Mouse (Mus musculus): ENCODE data around the gene Acer1. TPM values are rescaled to one million over a fixed set of nuclear protein-coding genes. Genes with fewer than 3 reads are reported as not detected.

The Acer1 gene
- total and polyA plus RNA-seq, 3 experiments = not detected

DNA sequence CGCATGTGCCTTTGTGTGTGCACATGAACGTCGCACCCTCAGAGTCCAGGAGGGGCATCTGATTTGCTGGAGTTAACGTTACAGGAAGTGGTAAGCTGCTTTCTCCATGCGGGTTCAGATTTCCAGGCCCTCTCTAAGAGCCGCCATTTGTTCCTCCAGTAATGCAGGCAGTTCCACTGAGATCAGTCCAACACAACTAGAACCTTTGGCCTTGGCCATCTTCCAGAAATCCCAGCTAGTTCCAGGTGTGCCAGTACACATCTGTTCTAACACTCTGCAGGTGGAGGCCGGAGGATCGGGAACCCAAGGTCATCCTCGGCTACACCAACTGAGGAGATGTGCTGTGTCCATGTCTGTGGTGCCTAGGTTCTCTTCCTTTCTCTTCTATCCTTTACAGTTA lies 3.0 kb upstream of the Acer1 start:
- in situ Hi-C loops (cut with MboI; ENCODE audit: low pct_ligation_motif_present, low pct_unique_long_range_greater_than_20kb, low sequenced_read_pairs) (no loop called here), dilution Hi-C loops (cut with MboI; ENCODE audit: extremely low pct_ligation_motif_present, extremely low pct_unique_long_range_greater_than_20kb, low sequenced_read_pairs) (no loop called here)
- Histone ChIP-seq H3K9ac (ENCODE audit: insufficient read depth, low read depth) (no peak overlapping the region), H3K9me3 (replicated peaks; ENCODE audit: low read length) (no peaks in the 10 kb centered on the region), H3K4me1 (ENCODE audit: control insufficient read depth in 1 of 2, insufficient read depth in 2 of 2) (0 out of 4 replicates have a peak, but pooled peaks cover 0 to 3% of the 10 kb centered on the region in 2 experiments), H3K36me3 (replicated peaks in 1 of 2; ENCODE audit: control insufficient read depth in 1 of 2, insufficient read depth in 1 of 2, low read length in 1 of 2) (no peaks in the 10 kb centered on the region), H3K79me2 (replicated peaks; ENCODE audit: control insufficient read depth, extremely low read depth, insufficient read depth, poor library complexity, severe bottlenecking) (no peaks in the 10 kb centered on the region), H3K4me3 (replicated peaks in 1 of 3; ENCODE audit: low read depth in 2 of 3, low read length in 2 of 3, poor library complexity in 1 of 3) (no peak overlapping the region), H3K4me2 (ENCODE audit: insufficient read depth, low read depth, poor library complexity, severe bottlenecking) (no peak overlapping the region), H3K27ac (ENCODE audit: insufficient read depth, low read depth) (no peak overlapping the region), H3K27me3 (replicated peaks) (no peaks in the 10 kb centered on the region)
- TF ChIP-seq CTCF (conservative IDR thresholded peaks at IDR 0.05 in 1 of 2, IDR thresholded peaks at IDR 0.05 in 1 of 2; ENCODE audit: low read depth in 2 of 2, low read length in 2 of 2) (no peak), ZC3H11A (IDR thresholded peaks at IDR 0.05; ENCODE audit: low read depth, low read length) (no peak), ZMIZ1 (IDR thresholded peaks at IDR 0.05; ENCODE audit: low read depth, low read length) (no peak), MAX (IDR thresholded peaks at IDR 0.05; ENCODE audit: low read length) (no peak), UBTF (IDR thresholded peaks at IDR 0.05; ENCODE audit: low read depth, low read length) (no peak), IRF4 (IDR thresholded peaks at IDR 0.05; ENCODE audit: low read depth, low read length) (no peak), KAT2A (IDR thresholded peaks at IDR 0.05; ENCODE audit: insufficient replicate concordance, low read length) (no peak), MXI1 (IDR thresholded peaks at IDR 0.05; ENCODE audit: low read depth, low read length) (no peak), MAFK (IDR thresholded peaks at IDR 0.05; ENCODE audit: insufficient replicate concordance, low read length) (no peak), SIN3A (IDR thresholded peaks at IDR 0.05; ENCODE audit: low read length) (no peak), USF1 (IDR thresholded peaks at IDR 0.05; ENCODE audit: low read depth, low read length) (no peak), TCF12 (IDR thresholded peaks at IDR 0.05; ENCODE audit: low read depth, low read length) (no peak), SMC3 (IDR thresholded peaks at IDR 0.05; ENCODE audit: low read depth, low read length) (no peak), ELF1 (IDR thresholded peaks at IDR 0.05; ENCODE audit: low read depth, low read length) (no peak), JUND (conservative IDR thresholded peaks at IDR 0.05; ENCODE audit: low read depth, low read length) (no peak), ZNF384 (IDR thresholded peaks at IDR 0.05; ENCODE audit: low read depth, low read length) (no peak), ETS1 (conservative IDR thresholded peaks at IDR 0.05; ENCODE audit: low read depth, low read length) (no peak), E2F4 (IDR thresholded peaks at IDR 0.05; ENCODE audit: insufficient replicate concordance, low read depth, low read length) (no peak), CHD1 (IDR thresholded peaks at IDR 0.05; ENCODE audit: low read depth, low read length) (no peak), EP300 (IDR thresholded peaks at IDR 0.05; ENCODE audit: low read length) (no peak)
- DNase-seq (ENCODE audit: extremely low read depth) = no peak

DNA sequence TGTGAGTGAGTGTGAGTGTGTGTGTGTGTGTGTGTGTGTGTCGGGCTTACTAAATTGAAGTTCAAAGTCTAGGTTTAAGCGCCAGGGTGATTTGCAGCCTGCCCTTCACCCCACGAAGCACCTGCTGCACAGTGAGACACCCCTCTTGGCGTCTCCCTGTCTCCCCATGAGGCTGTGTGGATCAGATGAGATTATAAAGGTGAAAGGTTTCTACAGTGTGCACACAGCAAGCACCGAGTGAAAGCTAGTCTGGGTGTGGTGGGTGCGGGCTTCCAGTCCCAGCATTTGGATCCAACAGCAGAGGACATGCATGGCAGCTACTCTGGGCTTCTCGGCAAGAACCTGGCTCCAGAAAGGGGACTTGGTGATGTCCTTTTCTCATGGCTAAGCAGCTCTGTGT lies 877 bp downstream of the Acer1 start:
- no peak for DNase-seq (ENCODE audit: extremely low read depth)
- no peak for TF ChIP-seq POLR2A (IDR thresholded peaks at IDR 0.05; ENCODE audit: low read depth, low read length)
- no peak for TF ChIP-seq MAZ (IDR thresholded peaks at IDR 0.05; ENCODE audit: low read depth, low read length)
- no peak for TF ChIP-seq ZKSCAN1 (IDR thresholded peaks at IDR 0.05; ENCODE audit: borderline replicate concordance, low read depth, low read length)
- no peak for TF ChIP-seq HCFC1 (IDR thresholded peaks at IDR 0.05; ENCODE audit: low read depth, low read length)
- TF ChIP-seq MAFK (IDR thresholded peaks at IDR 0.05; ENCODE audit: insufficient replicate concordance, low read length) = no peak
- TF ChIP-seq RAD21 (IDR thresholded peaks at IDR 0.05; ENCODE audit: low read depth, low read length) = no peak
- no peak for TF ChIP-seq SMC3 (IDR thresholded peaks at IDR 0.05; ENCODE audit: low read depth, low read length)
- no peak for TF ChIP-seq SIN3A (IDR thresholded peaks at IDR 0.05; ENCODE audit: low read length)
- TF ChIP-seq MXI1 (IDR thresholded peaks at IDR 0.05; ENCODE audit: low read depth, low read length) = no peak
- TF ChIP-seq NELFE (IDR thresholded peaks at IDR 0.05; ENCODE audit: low read depth, low read length) = no peak
- TF ChIP-seq CHD2 (IDR thresholded peaks at IDR 0.05; ENCODE audit: low read length) = no peak
- no peak for TF ChIP-seq MEF2A (IDR thresholded peaks at IDR 0.05; ENCODE audit: borderline replicate concordance, low read depth, low read length)
- H3K4me3 ChIP-seq (replicated peaks in 1 of 3; ENCODE audit: low read depth in 2 of 3, low read length in 2 of 3, poor library complexity in 1 of 3) = no peak overlapping the region
- no peaks in the 10 kb centered on the region for H3K79me2 ChIP-seq (replicated peaks; ENCODE audit: control insufficient read depth, extremely low read depth, insufficient read depth, poor library complexity, severe bottlenecking)
- no peak overlapping the region for H3K27ac ChIP-seq (ENCODE audit: insufficient read depth, low read depth)
- H3K36me3 ChIP-seq (replicated peaks in 1 of 2; ENCODE audit: control insufficient read depth in 1 of 2, insufficient read depth in 1 of 2, low read length in 1 of 2) = no peaks in the 10 kb centered on the region
- H3K4me1 ChIP-seq (ENCODE audit: control insufficient read depth in 1 of 2, insufficient read depth in 2 of 2) = 0 out of 4 replicates have a peak, but pooled peaks cover 0 to 3% of the 10 kb centered on the region in 2 experiments
- H3K9me3 ChIP-seq (replicated peaks; ENCODE audit: low read length) = no peaks in the 10 kb centered on the region
- dilution Hi-C loops (cut with MboI; ENCODE audit: extremely low pct_ligation_motif_present, extremely low pct_unique_long_range_greater_than_20kb, low sequenced_read_pairs) (no loop called here), in situ Hi-C loops (cut with MboI; ENCODE audit: low pct_ligation_motif_present, low pct_unique_long_range_greater_than_20kb, low sequenced_read_pairs) (no loop called here)
- no peak overlapping the region for H3K4me2 ChIP-seq (ENCODE audit: insufficient read depth, low read depth, poor library complexity, severe bottlenecking)
- peaks cover 2% of the 10 kb centered on the region for H3K27me3 ChIP-seq (replicated peaks)
- H3K9ac ChIP-seq (ENCODE audit: insufficient read depth, low read depth) = no peak overlapping the region

Data from CH12.LX (cell line).